In the genomic region with DNA sequence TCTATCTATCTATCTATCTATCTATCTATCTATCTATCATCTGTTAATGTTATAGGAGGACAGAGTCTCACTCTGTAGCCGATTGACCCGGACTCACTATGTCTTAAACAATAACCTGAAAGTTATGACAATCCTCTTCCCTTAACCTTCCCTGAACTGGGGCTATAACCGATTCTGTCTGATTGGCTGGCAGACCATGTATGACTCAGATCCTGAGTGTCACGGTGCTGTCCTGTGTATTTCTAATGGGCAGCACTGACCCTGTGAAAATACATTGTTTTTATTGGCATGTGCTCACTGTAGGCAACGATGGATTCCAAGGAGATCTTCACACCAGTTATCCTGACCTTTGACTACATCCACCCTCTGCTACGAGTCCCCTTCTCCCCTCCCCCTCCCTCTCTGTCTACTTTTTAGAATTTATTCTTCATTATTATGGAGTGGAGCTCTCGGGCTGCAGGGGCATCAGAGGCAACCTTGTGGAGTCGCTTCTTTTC, we compare ENCODE assay signal across 25 mouse cellular contexts. TPM values are rescaled to one million over a fixed set of nuclear protein-coding genes. Genes with fewer than 3 reads are reported as not detected.
"Had no signal": no experiment of that assay in that cellular context is flagged by ENCODE, and none has a peak within 500 bp of the region (broad histone marks: within the 10 kb centered on the region; RNA-seq: fewer than 3 reads in every experiment).

No protein-coding gene starts in this region.

- H3K9me3 ChIP-seq: limb, embryonic 12.5 days; limb, embryonic 15.5 days; lung, embryonic 15.5 days; midbrain, embryonic 10.5 days had no signal

- H3K4me3 ChIP-seq: limb, embryonic 12.5 days; limb, embryonic 15.5 days; lung, embryonic 15.5 days; megakaryocyte, embryonic 14.5 days; midbrain, embryonic 10.5 days; midbrain, embryonic 13.5 days; myocyte; neural tube, embryonic 13.5 days had no signal

- H3K27me3 ChIP-seq: lung, embryonic 15.5 days; midbrain, embryonic 13.5 days; neural tube, embryonic 13.5 days had no signal

- H3K27ac ChIP-seq: kidney, postnatal 0 days; limb, embryonic 12.5 days; limb, embryonic 15.5 days; liver, embryonic 14.5 days; lung, embryonic 15.5 days; midbrain, embryonic 10.5 days; midbrain, embryonic 13.5 days; neural tube, embryonic 13.5 days had no signal

- DNase-seq: left cerebral cortex, postnatal 4 days; liver, postnatal 0 days; lung, postnatal 10 days; thymus, adult 18-20 months; thymus, postnatal 36 days had no signal

- H3K36me3 ChIP-seq: limb, embryonic 12.5 days; limb, embryonic 15.5 days; lung, embryonic 15.5 days; midbrain, embryonic 10.5 days; midbrain, embryonic 13.5 days; neural tube, embryonic 13.5 days had no signal

- ATAC-seq: midbrain, embryonic 13.5 days; midbrain, embryonic 16.5 days had no signal

- H3K9ac ChIP-seq: limb, embryonic 12.5 days; limb, embryonic 15.5 days; liver, embryonic 14.5 days; liver, postnatal 0 days; lung, embryonic 15.5 days; midbrain, embryonic 13.5 days; neural tube, embryonic 13.5 days had no signal

- H3K4me2 ChIP-seq: limb, embryonic 12.5 days; limb, embryonic 15.5 days; liver, embryonic 11.5 days; lung, embryonic 15.5 days; midbrain, embryonic 13.5 days; neural tube, embryonic 13.5 days had no signal

- H3K4me1 ChIP-seq: limb, embryonic 12.5 days; limb, embryonic 15.5 days; midbrain, embryonic 13.5 days; neural tube, embryonic 13.5 days had no signal

RNA-seq across cellular contexts. Expression of a gene that starts 15.7 kb away (rescaled TPM):
- total RNA-seq: layer of hippocampus, adult 18-20 months; layer of hippocampus, postnatal 14 days; left cerebral cortex, postnatal 14 days; left cerebral cortex, postnatal 4 days; monocyte, adult 5-6 weeks had no signal
- polyA plus RNA-seq: limb, embryonic 12.5 days; limb, embryonic 15.5 days; liver, embryonic 11.5 days; liver, embryonic 14.5 days; liver, postnatal 0 days; lung, embryonic 15.5 days; midbrain, embryonic 10.5 days; midbrain, embryonic 13.5 days; midbrain, embryonic 16.5 days; myocyte; neural tube, embryonic 13.5 days; small intestine, adult 2 months; spleen, adult 2 months; stomach, embryonic 16.5 days; urinary bladder, adult 2 months had no signal

RNA-seq across cellular contexts. Expression of a gene that starts 18.3 kb away (rescaled TPM):
- total RNA-seq: monocyte, adult 5-6 weeks had no signal
- polyA plus RNA-seq: liver, embryonic 11.5 days had no signal

RNA-seq across cellular contexts. Expression of a gene that starts 31.4 kb away (rescaled TPM):
- total RNA-seq: monocyte, adult 5-6 weeks had no signal
- polyA plus RNA-seq: liver, postnatal 0 days; myocyte; small intestine, adult 2 months; spleen, adult 2 months; urinary bladder, adult 2 months had no signal
